Mouse (Mus musculus) bone marrow macrophage, adult 2 months (primary cell): ENCODE data around the gene Tubb5. TPM values are rescaled to one million over a fixed set of nuclear protein-coding genes. Genes with fewer than 3 reads are reported as not detected.
A peak's percentile ranks its signal among the peaks of the same experiment; 100 is the strongest.

Experiments used
- H3K27ac ChIP-seq: 2 replicates; pipeline ENCODE4 v1.5.1; 2012; ENCODE audit warnings: low read depth, low read length; ENCODE audit not compliant: insufficient read depth
- H3K4me1 ChIP-seq: 2 replicates; pipeline ENCODE4 v1.6.1; 2012; ENCODE audit warnings: low read length; ENCODE audit not compliant: control insufficient read depth, insufficient read depth
- H3K4me3 ChIP-seq: 2 replicates; pipeline ENCODE4 v1.5.1; 2012; ENCODE audit warnings: mild to moderate bottlenecking, low read length, moderate library complexity; ENCODE audit not compliant: insufficient read depth
- CTCF ChIP-seq: IDR thresholded peaks from 2 replicates; pipeline ENCODE4 v1.5.1; 2012; ENCODE audit warnings: low read depth, mild to moderate bottlenecking, low read length, moderate library complexity
- POLR2A ChIP-seq: IDR thresholded peaks from 2 replicates; pipeline ENCODE4 v1.6.1; 2012; ENCODE audit warnings: mild to moderate bottlenecking, low read depth, low read length, borderline replicate concordance
- polyA plus RNA-seq: library from polyadenylated mRNA; stranded (reverse); fragments of >200 nt; gene quantifications from 2 replicates; pipeline ENCODE4 v1.2.4, GENCODE M21; 2012; ENCODE audit not compliant: missing spikeins, insufficient read depth, insufficient read length

The Tubb5 gene
- polyA plus RNA-seq, 1 experiment: 519 TPM

GRCm38 (mm10) chr17:35815836-35816235, 22.3 kb downstream of the Tubb5 start:
- peaks cover 53% of the 10 kb centered on the region for H3K4me1 ChIP-seq

DNA sequence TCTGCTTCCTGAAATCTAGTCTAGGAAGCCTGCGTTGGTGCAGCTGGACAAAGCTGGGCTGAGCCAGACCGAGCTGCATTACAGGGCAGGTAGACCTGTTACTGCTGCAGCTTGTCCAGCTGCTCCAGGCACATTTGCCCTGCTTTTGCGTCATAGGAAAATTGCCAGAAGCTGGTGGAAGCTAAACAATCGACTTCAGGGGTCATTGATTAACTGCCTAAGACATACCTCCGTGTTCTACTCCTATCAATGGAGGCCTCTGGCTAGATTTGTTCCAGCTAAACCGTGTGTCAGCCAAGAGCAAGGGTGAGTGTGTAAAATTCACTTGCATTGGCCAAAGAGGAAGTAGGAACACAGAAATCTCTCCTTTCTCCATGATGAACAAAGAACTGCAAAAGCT, 23.4 kb downstream of the Tubb5 start:
- peaks cover 53% of the 10 kb centered on the region for H3K4me1 ChIP-seq
- H3K27ac ChIP-seq: peak overlapping the region; percentile 77
- no peak for TF ChIP-seq POLR2A
- no peak for TF ChIP-seq CTCF
- H3K4me3 ChIP-seq: no peak overlapping the region

More at GRCm38 (mm10) chr17:35815836-35816235, 22.3 kb downstream of the Tubb5 start:
- TF ChIP-seq CTCF: no peak
- no peak for TF ChIP-seq POLR2A
- no peak overlapping the region for H3K27ac ChIP-seq
- H3K4me3 ChIP-seq: no peak overlapping the region

GRCm38 (mm10) chr17:35813653-35814052, 24.5 kb downstream of the Tubb5 start:
- H3K4me3 ChIP-seq: peak overlapping the region; percentile 8; the same call in 1 of the 2 replicates
- peaks cover 59% of the 10 kb centered on the region for H3K4me1 ChIP-seq
- no peak for TF ChIP-seq POLR2A
- TF ChIP-seq CTCF: no peak
- H3K27ac ChIP-seq: peak overlapping the region; percentile 92

GRCm38 (mm10) chr17:35813245-35813647, 24.9 kb downstream of the Tubb5 start:
- H3K4me1 ChIP-seq: peaks cover 63% of the 10 kb centered on the region
- H3K4me3 ChIP-seq: 0 out of 2 replicates have a peak overlapping the region, but pooled peaks have one; percentile 8
- H3K27ac ChIP-seq: peak overlapping the region; percentile 92
- TF ChIP-seq POLR2A (no peak), CTCF (no peak)

- TF ChIP-seq POLR2A (no peak), CTCF (no peak)
- Histone ChIP-seq H3K4me1 (peaks cover 69% of the 10 kb centered on the region), H3K4me3 (no peak overlapping the region), H3K27ac (peak overlapping the region; percentile 82)
Measured at GRCm38 (mm10) chr17:35812736-35813135, 25.4 kb downstream of the Tubb5 start.

DNA sequence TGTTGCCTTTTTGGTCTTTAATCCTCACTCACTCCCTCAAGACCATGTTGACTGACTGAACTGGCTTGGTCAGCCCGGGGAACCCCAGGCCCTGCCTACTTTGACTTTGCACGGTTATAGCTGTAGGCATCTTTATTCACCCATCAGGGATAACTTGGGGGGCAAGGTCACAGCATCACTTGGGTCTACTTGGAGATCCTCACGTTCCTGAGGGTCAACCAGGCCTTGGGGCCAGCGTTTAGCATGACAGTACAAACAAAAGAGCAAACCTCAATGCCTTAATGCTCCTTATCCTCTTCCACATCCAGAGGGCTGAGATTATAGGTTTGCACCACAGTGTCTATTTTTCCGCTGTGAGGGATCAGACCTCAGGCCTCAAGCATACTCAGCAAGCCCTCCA, 25.8 kb downstream of the Tubb5 start:
- TF ChIP-seq POLR2A (no peak), CTCF (no peak)
- H3K4me1 ChIP-seq: peaks cover 73% of the 10 kb centered on the region
- no peak overlapping the region for H3K4me3 ChIP-seq
- peak overlapping the region; percentile 82; the same call in 1 of the 2 replicates for H3K27ac ChIP-seq

GRCm38 (mm10) chr17:35810900-35811648, 27.0 kb downstream of the Tubb5 start:
- H3K4me1 ChIP-seq: peaks cover 73% of the 10 kb centered on the region
- H3K27ac ChIP-seq: no peak overlapping the region
- TF ChIP-seq CTCF: no peak
- no peak for TF ChIP-seq POLR2A
- H3K4me3 ChIP-seq: no peak overlapping the region

- H3K4me3 ChIP-seq: no peak overlapping the region
- H3K4me1 ChIP-seq: peaks cover 57% of the 10 kb centered on the region
- TF ChIP-seq POLR2A (no peak), CTCF (no peak)
- H3K27ac ChIP-seq: peak overlapping the region; percentile 2; the same call in 1 of the 2 replicates
Measured at GRCm38 (mm10) chr17:35809395-35809794, 28.7 kb downstream of the Tubb5 start.

- Histone ChIP-seq H3K4me3 (no peak overlapping the region), H3K4me1 (peaks cover 48% of the 10 kb centered on the region), H3K27ac (peak overlapping the region; percentile 41)
- TF ChIP-seq POLR2A: no peak
- TF ChIP-seq CTCF: no peak
Measured at GRCm38 (mm10) chr17:35808073-35808472, 30.0 kb downstream of the Tubb5 start.

- TF ChIP-seq POLR2A (no peak), CTCF (no peak)
- peaks cover 22% of the 10 kb centered on the region for H3K4me1 ChIP-seq
- H3K27ac ChIP-seq: no peak overlapping the region
- no peak overlapping the region for H3K4me3 ChIP-seq
Measured at GRCm38 (mm10) chr17:35803858-35804399, 34.2 kb downstream of the Tubb5 start.

DNA sequence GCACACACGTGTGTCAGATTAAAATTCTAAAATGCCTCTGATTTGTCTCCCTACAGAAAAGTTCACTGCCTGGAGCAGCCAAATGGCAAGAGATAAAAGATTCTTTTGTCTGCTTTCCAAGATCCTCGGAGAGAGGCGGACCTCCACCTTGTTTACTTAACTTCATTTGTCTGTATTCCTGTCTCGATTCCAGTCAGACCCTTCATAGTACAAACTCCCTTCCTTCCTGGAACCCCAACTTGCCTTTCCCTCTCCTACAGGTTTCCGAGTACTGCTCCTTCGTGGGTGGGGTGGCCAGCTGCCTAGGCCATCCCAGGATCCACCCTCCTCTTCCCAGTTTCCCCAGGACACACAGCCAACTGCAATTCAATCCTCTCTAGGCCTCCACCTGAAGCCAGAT, 35.1 kb downstream of the Tubb5 start:
- TF ChIP-seq POLR2A: no peak
- no peak for TF ChIP-seq CTCF
- Histone ChIP-seq H3K27ac (no peak overlapping the region), H3K4me3 (no peak overlapping the region), H3K4me1 (peaks cover 18% of the 10 kb centered on the region)
